Mouse (Mus musculus) G1E (cell line): ENCODE results near the gene Cers2.
A peak's percentile ranks its signal among the peaks of the same experiment; 100 is the strongest.

Source experiments
- CTCF ChIP-seq: IDR thresholded peaks from 2 replicates; pipeline ENCODE4 v1.5.1; 2012; ENCODE audit warnings: low read depth, low read length, inconsistent platforms, mixed read lengths
- GATA1 ChIP-seq: IDR thresholded peaks from 2 replicates; pipeline ENCODE4 v1.6.1; 2012; ENCODE audit warnings: borderline replicate concordance, low read length, inconsistent platforms, mixed read lengths
- GATA2 ChIP-seq: IDR thresholded peaks from 2 replicates; pipeline ENCODE4 v1.6.1; 2012; ENCODE audit warnings: low read depth, low read length, inconsistent platforms, borderline replicate concordance
- POLR2AphosphoS5 ChIP-seq: IDR thresholded peaks from 2 replicates; pipeline ENCODE4 v1.6.1; 2012; ENCODE audit warnings: low read depth, low read length, inconsistent platforms; ENCODE audit not compliant: insufficient replicate concordance
- TAL1 ChIP-seq: conservative IDR thresholded peaks from 2 replicates; pipeline ENCODE4 v1.6.1; 2012; ENCODE audit warnings: low read depth, low read length, inconsistent platforms, mixed read lengths

DNA sequence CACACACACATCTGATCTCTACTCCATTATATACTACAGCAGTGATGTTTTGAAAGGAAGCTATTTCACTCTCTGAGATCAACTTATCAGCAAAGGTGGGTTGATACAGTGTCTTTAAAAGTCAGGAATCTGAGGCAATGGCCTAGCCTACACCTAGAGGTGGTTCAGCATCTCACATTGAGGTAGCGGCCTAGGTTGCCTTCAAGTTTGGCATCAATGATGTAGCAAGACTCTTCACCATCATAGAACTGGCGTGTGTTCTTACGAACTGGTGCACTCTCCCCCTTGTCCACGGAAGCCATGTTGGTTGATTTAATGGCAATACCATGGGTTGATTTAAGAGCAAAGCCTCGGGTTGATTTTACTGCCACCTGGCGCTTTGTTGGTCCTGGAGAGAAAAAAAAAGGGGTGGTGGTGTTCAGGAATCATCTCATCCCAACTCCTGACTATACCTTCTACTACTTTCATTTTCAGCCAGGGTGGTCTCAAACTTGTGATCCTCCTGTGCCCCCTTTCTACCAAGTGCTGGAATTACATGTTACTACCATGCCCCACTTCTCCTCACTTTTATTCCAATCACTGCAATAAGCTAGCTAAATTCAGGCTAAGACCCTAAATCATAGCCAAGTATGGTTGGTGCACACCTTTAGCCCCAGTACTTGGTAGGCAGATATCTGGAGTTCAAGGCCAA lies 10.0 kb downstream of the Cers2 start:
- TF ChIP-seq CTCF (no peak), GATA1 (no peak), TAL1 (no peak), POLR2AphosphoS5 (peak; percentile 71; the same call in 1 of the 2 replicates), GATA2 (no peak)
